Mouse (Mus musculus) spleen, adult 2 months (tissue): Measurements from ENCODE around the gene Trcg1. TPM values are rescaled to one million over a fixed set of nuclear protein-coding genes. Genes with fewer than 3 reads are reported as not detected.
A peak's percentile ranks its signal among the peaks of the same experiment; 100 is the strongest.

ENCODE experiments used
- DNase-seq, 2 experiments: peaks; one replicate each; pipeline versions ENCODE4 v3.0.0 to v3.0.0-alpha.2; 2012 to 2021; ENCODE audit warnings: low spot score in 2 of 2, low read depth in 1 of 2
- H3K27ac ChIP-seq: fragments of 200-500 bp; 2 replicates; pipeline ENCODE4 v1.5.1; 2012; ENCODE audit warnings: low read length, inconsistent platforms; ENCODE audit not compliant: insufficient read depth
- H3K27me3 ChIP-seq: fragments of 200-500 bp; 2 replicates; pipeline ENCODE4 v1.6.1; 2012; ENCODE audit warnings: mild to moderate bottlenecking, moderate library complexity, low read length, inconsistent platforms; ENCODE audit not compliant: control insufficient read depth, insufficient read depth
- H3K36me3 ChIP-seq: fragments of 200-500 bp; 2 replicates; pipeline ENCODE4 v1.6.1; 2012; ENCODE audit warnings: mild to moderate bottlenecking, low read length, inconsistent platforms; ENCODE audit not compliant: control insufficient read depth, insufficient read depth
- H3K4me1 ChIP-seq: fragments of 200-500 bp; 2 replicates; pipeline ENCODE4 v1.6.1; 2011; ENCODE audit warnings: inconsistent platforms; ENCODE audit not compliant: control insufficient read depth, insufficient read depth, insufficient read length
- H3K4me3 ChIP-seq: fragments of 200-500 bp; 2 replicates; pipeline ENCODE4 v1.5.1; 2011; ENCODE audit warnings: mild to moderate bottlenecking, inconsistent platforms; ENCODE audit not compliant: insufficient read depth, insufficient read length; ENCODE audit errors: extremely low read depth
- CTCF ChIP-seq: fragments of 200-500 bp; IDR thresholded peaks from 2 replicates; pipeline ENCODE4 v1.5.1; 2011; ENCODE audit warnings: mild to moderate bottlenecking, inconsistent platforms; ENCODE audit not compliant: insufficient read depth, insufficient read length, insufficient replicate concordance; ENCODE audit errors: extremely low read depth
- POLR2A ChIP-seq: fragments of 200-500 bp; IDR thresholded peaks from 2 replicates; pipeline ENCODE4 v1.6.1; 2011; ENCODE audit warnings: low read depth, low read length, inconsistent platforms
- WGBS: fragments of 180-500 bp; shearing (Covaris S2); methylation state at CpG from one replicate; pipeline ENCODE4 v1.1.7; 2018; 5-methylcytosine and 5-hydroxymethylcytosine counted together
- polyA plus RNA-seq: library from polyadenylated mRNA; depleted of rRNA; stranded (reverse); fragments of >200 nt; gene quantifications from 2 replicates; pipeline ENCODE4 v1.2.3, GENCODE M21; 2012

Gene Trcg1
- polyA plus RNA-seq, 1 experiment = not detected

- peaks cover 21% of the 10 kb centered on the region; the same call in 1 of the 2 replicates for H3K4me1 ChIP-seq
- no peak overlapping the region for H3K27ac ChIP-seq
- 23% methylated on average over 3 of the region's 3 CpGs for WGBS
- DNase-seq = no peak
- TF ChIP-seq POLR2A (no peak), CTCF (no peak)
- H3K36me3 ChIP-seq = no peaks in the 10 kb centered on the region
- H3K27me3 ChIP-seq = no peaks in the 10 kb centered on the region
- H3K4me3 ChIP-seq = no peak overlapping the region
Measured at GRCm38 (mm10) chr9:57268575-57268974, 32.2 kb downstream of the Trcg1 start.

GRCm38 (mm10) chr9:57269384-57269783 lies 33.0 kb downstream of the Trcg1 start:
- 79% methylated on average over 1 of the region's 1 CpGs for WGBS

GRCm38 (mm10) chr9:57270399-57270798 lies 34.0 kb downstream of the Trcg1 start:
- whole genome bisulfite sequencing = 86% methylated on average over 8 of the region's 8 CpGs
- no peak overlapping the region for H3K4me3 ChIP-seq
- no peaks in the 10 kb centered on the region for H3K27me3 ChIP-seq
- no peaks in the 10 kb centered on the region for H3K36me3 ChIP-seq
- H3K27ac ChIP-seq = no peak overlapping the region
- peaks cover 24% of the 10 kb centered on the region; the same call in 1 of the 2 replicates for H3K4me1 ChIP-seq
- TF ChIP-seq POLR2A (no peak), CTCF (no peak)
- DNase-seq = no peak

More at GRCm38 (mm10) chr9:57269384-57269783, 33.0 kb downstream of the Trcg1 start:
- DNase-seq = no peak
- TF ChIP-seq POLR2A (no peak), CTCF (no peak)
- H3K36me3 ChIP-seq = no peaks in the 10 kb centered on the region
- no peak overlapping the region for H3K4me3 ChIP-seq
- no peak overlapping the region for H3K27ac ChIP-seq
- H3K27me3 ChIP-seq = no peaks in the 10 kb centered on the region
- peaks cover 24% of the 10 kb centered on the region; the same call in 1 of the 2 replicates for H3K4me1 ChIP-seq

- WGBS = 87% methylated on average over 1 of the region's 1 CpGs
- Histone ChIP-seq H3K4me3 (no peak overlapping the region), H3K4me1 (peaks cover 24% of the 10 kb centered on the region; the same call in 1 of the 2 replicates), H3K36me3 (no peaks in the 10 kb centered on the region), H3K27ac (no peak overlapping the region), H3K27me3 (no peaks in the 10 kb centered on the region)
- no peak for DNase-seq
- no peak for TF ChIP-seq POLR2A
- TF ChIP-seq CTCF = no peak
Measured at GRCm38 (mm10) chr9:57271081-57271480, 34.7 kb downstream of the Trcg1 start.

- Histone ChIP-seq H3K36me3 (no peaks in the 10 kb centered on the region), H3K4me3 (no peak overlapping the region), H3K27ac (no peak overlapping the region), H3K4me1 (peaks cover 26% of the 10 kb centered on the region; the same call in 1 of the 2 replicates), H3K27me3 (no peaks in the 10 kb centered on the region)
- TF ChIP-seq CTCF (no peak), POLR2A (no peak)
- 57% methylated on average over 9 of the region's 9 CpGs for WGBS
- no peak for DNase-seq
Measured at GRCm38 (mm10) chr9:57271837-57272562, 35.6 kb downstream of the Trcg1 start.

- Histone ChIP-seq H3K36me3 (no peaks in the 10 kb centered on the region), H3K4me1 (peaks cover 31% of the 10 kb centered on the region; the same call in 1 of the 2 replicates), H3K27ac (no peak overlapping the region), H3K27me3 (no peaks in the 10 kb centered on the region), H3K4me3 (no peak overlapping the region)
- TF ChIP-seq POLR2A = no peak
- TF ChIP-seq CTCF = no peak
- DNase-seq = peak in 1 of 2 experiments; percentile 30
- WGBS = 24% methylated on average over 8 of the region's 8 CpGs
Measured at GRCm38 (mm10) chr9:57272902-57273804, 36.8 kb downstream of the Trcg1 start.
